Mouse (Mus musculus): ENCODE results near the gene Ptprr. TPM values are rescaled to one million over a fixed set of nuclear protein-coding genes. Genes with fewer than 3 reads are reported as not detected.

Ptprr gene
- polyA plus RNA-seq, 1 experiment from 2014 or later, result 2.9 TPM

DNA sequence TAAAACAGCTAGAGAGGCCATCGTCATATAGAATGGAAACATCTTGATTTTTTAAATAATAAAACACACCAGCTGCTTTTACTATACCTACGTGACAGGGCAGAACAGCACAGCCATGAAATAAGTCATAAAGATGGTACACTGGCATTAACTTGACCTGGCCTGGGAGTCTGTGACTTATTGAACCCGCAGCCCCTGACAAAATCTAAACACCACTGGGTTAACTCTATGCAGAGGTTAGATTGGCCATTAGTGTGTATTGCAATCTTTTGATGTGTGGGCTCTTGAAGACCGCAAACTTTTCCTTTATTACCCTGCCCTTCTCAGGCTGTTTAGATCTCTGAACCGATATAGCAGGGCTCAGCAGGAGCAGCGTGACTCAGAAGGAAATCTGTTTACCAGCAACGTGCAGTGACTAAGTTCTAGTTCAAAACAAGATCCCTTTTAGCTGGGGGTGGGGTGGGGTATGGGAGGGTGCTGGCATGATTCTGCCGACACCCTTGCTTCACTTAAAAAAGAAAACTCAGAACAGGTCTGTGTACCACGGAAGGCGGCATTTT, 157.4 kb downstream of the Ptprr start:
- ATAC-seq (ENCODE audit: low FRiP score) (peak; percentile 16; the same call in 1 of the 2 replicates), DNase-seq (ENCODE audit: low spot score, missing footprints) (no peak)
- Histone ChIP-seq H3K36me3 (ENCODE audit: control insufficient read depth, insufficient read depth, low read length) (no peaks in the 10 kb centered on the region), H3K27ac (ENCODE audit: low read depth, low read length) (no peak overlapping the region), H3K27me3 (ENCODE audit: control insufficient read depth, insufficient read depth, low read length) (no peaks in the 10 kb centered on the region), H3K9ac (ENCODE audit: low read length) (no peak overlapping the region), H3K4me3 (ENCODE audit: low read depth, low read length) (no peak overlapping the region), H3K4me2 (no peak overlapping the region), H3K9me3 (ENCODE audit: control insufficient read depth, low read length) (no peaks in the 10 kb centered on the region), H3K4me1 (ENCODE audit: control insufficient read depth, insufficient read depth, low read length) (peaks cover 3% of the 10 kb centered on the region; the same call in 1 of the 2 replicates)
- 56% methylated on average over 10 of the region's 10 CpGs for WGBS

DNA sequence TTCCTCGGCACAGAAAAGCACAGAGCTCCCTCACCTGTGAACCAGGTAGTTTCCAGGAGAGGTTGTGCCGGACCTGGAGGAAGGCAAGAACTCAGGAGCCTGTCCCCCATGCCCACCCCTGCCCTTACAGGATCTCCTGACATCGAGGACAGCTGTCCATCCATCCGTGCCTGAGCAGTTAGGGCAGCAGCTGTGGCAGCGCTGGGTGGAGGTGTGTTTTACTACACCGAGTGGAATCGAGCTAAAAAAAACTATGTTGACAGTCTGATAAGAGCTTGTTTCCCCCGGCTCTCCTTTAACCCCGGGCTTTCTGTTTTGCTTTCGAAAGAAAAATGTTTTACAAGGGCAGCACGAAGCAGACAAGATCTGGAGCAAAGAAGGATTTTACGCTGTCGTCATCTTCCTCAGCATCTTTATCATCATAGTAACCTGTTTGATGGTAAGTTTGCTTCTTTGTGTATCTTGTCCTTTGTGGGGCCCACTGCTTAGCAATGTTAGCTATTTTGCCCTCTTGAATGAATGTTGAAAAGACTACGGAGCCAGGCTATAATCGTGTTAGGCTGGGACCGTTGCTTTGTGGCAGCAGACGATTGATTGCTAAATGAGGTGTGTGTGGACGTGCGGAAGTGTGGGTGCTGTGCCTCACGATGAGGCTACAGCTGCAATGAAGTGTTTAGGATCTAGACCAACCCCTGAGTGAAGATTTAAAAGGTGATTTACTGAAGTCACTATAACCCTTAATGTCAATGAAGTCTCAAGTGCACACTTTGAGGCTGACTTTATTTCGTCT, 159.6 kb downstream of the Ptprr start:
- no peaks in the 10 kb centered on the region for H3K36me3 ChIP-seq (ENCODE audit: control insufficient read depth, insufficient read depth, low read length)
- ATAC-seq (ENCODE audit: low FRiP score) (no peak), DNase-seq (ENCODE audit: low spot score, missing footprints) (no peak)
- 63% methylated on average over 21 of the region's 21 CpGs for WGBS
- H3K9me3 ChIP-seq (ENCODE audit: control insufficient read depth, low read length), result no peaks in the 10 kb centered on the region
- H3K4me1 ChIP-seq (ENCODE audit: control insufficient read depth, insufficient read depth, low read length), result peaks cover 3% of the 10 kb centered on the region; the same call in 1 of the 2 replicates
- no peak overlapping the region for H3K4me3 ChIP-seq (ENCODE audit: low read depth, low read length)
- no peaks in the 10 kb centered on the region for H3K27me3 ChIP-seq (ENCODE audit: control insufficient read depth, insufficient read depth, low read length)
- no peak overlapping the region for H3K9ac ChIP-seq (ENCODE audit: low read length)
- H3K4me2 ChIP-seq, result peak overlapping the region; percentile 14; the same call in 1 of the 2 replicates
- H3K27ac ChIP-seq (ENCODE audit: low read depth, low read length), result no peak overlapping the region

DNA sequence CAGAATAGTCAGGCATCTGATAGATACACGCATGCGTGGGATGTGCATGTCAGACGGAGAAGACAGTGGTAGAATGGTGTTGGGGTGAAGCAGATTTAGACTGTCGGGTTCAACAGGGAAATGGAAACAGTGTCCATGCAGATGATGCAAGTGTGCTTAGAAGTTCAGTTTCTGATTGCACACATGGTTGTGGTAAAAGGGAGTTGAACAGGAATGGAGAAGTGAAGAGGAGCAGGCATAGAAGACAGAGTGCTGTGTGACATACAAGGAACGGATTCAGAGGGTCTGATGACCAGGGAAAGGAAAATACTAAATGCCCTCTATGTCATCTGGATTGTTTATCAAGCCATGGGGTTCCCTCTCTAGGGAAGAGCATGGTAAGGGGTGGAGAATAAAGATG, 163.2 kb downstream of the Ptprr start:
- Histone ChIP-seq H3K4me3 (ENCODE audit: low read depth, low read length) (no peak overlapping the region), H3K4me1 (ENCODE audit: control insufficient read depth, insufficient read depth, low read length) (no peaks in the 10 kb centered on the region), H3K4me2 (no peak overlapping the region), H3K27ac (ENCODE audit: low read depth, low read length) (no peak overlapping the region), H3K27me3 (ENCODE audit: control insufficient read depth, insufficient read depth, low read length) (no peaks in the 10 kb centered on the region), H3K9ac (ENCODE audit: low read length) (no peak overlapping the region), H3K36me3 (ENCODE audit: control insufficient read depth, insufficient read depth, low read length) (no peaks in the 10 kb centered on the region), H3K9me3 (ENCODE audit: control insufficient read depth, low read length) (no peaks in the 10 kb centered on the region)
- ATAC-seq (ENCODE audit: low FRiP score), result no peak
- DNase-seq (ENCODE audit: low spot score, missing footprints), result no peak
- WGBS, result 85% methylated on average over 5 of the region's 5 CpGs

DNA sequence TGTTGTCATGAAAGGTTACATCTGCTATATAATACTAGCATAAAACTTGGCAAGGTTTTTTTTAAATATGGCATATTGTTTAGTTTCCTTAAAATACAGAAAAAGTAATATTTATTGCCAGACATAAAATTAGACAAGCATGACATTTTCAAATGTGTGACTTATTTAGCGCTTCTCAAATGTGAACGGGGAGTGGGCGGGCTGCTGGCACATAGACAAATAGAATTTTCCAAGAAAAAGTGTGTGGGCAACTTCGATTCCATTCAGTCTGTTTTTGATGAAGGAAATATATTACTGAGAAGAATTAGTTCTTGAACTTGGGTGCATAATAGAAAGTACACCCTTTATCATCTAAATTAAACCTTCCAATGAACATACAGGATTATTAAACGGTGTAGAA, 164.2 kb downstream of the Ptprr start:
- Histone ChIP-seq H3K27ac (ENCODE audit: low read depth, low read length) (no peak overlapping the region), H3K4me2 (no peak overlapping the region), H3K4me3 (ENCODE audit: low read depth, low read length) (no peak overlapping the region), H3K36me3 (ENCODE audit: control insufficient read depth, insufficient read depth, low read length) (no peaks in the 10 kb centered on the region), H3K9ac (ENCODE audit: low read length) (no peak overlapping the region), H3K9me3 (ENCODE audit: control insufficient read depth, low read length) (no peaks in the 10 kb centered on the region), H3K27me3 (ENCODE audit: control insufficient read depth, insufficient read depth, low read length) (no peaks in the 10 kb centered on the region), H3K4me1 (ENCODE audit: control insufficient read depth, insufficient read depth, low read length) (no peaks in the 10 kb centered on the region)
- WGBS, result 95% methylated on average over 5 of the region's 5 CpGs
- DNase-seq (ENCODE audit: low spot score, missing footprints) (no peak), ATAC-seq (ENCODE audit: low FRiP score) (no peak)

DNA sequence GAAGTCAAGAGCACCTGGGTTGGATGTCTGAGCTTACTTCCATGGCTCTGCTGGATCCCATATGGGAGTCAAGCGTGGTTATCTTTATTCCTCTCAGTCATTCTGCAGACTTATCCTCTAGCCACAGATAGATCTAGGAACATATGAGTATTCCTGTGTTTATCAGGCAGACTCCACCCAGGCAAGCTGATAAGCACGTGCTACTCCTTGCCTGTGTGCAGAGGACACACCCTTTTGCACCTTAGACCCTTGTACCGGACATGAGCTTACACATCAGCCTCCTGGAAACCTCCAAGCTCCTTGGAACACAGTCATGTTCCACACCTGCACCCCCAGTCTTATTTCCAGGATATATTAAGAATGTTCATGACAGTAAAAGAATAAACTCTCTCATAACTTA, 165.2 kb downstream of the Ptprr start:
- no peaks in the 10 kb centered on the region for H3K27me3 ChIP-seq (ENCODE audit: control insufficient read depth, insufficient read depth, low read length)
- no peak overlapping the region for H3K4me2 ChIP-seq
- DNase-seq (ENCODE audit: low spot score, missing footprints) (no peak), ATAC-seq (ENCODE audit: low FRiP score) (no peak)
- no peaks in the 10 kb centered on the region for H3K36me3 ChIP-seq (ENCODE audit: control insufficient read depth, insufficient read depth, low read length)
- H3K27ac ChIP-seq (ENCODE audit: low read depth, low read length), result no peak overlapping the region
- no peaks in the 10 kb centered on the region for H3K9me3 ChIP-seq (ENCODE audit: control insufficient read depth, low read length)
- no peaks in the 10 kb centered on the region for H3K4me1 ChIP-seq (ENCODE audit: control insufficient read depth, insufficient read depth, low read length)
- H3K9ac ChIP-seq (ENCODE audit: low read length), result no peak overlapping the region
- WGBS, result 81% methylated on average over 3 of the region's 3 CpGs
- H3K4me3 ChIP-seq (ENCODE audit: low read depth, low read length), result no peak overlapping the region

DNA sequence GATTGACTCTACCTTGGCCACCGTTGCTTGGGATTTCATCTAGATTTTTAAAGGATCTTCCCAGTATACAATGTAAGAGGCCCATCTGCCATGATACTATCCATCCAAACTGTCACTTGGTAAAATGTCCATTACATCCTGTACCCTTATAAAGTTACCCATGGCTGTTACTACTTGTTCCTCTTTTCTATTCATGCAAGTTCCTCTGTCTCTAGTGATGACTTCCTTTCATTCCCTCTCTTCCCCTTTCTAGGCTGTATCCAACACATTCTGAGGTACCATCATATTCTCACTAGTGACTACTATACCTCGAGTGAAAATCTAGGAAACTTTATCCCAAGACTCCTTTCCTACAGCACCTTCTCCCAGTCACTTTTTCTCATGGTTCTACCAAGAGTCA, 173.7 kb downstream of the Ptprr start:
- no peaks in the 10 kb centered on the region for H3K27me3 ChIP-seq (ENCODE audit: control insufficient read depth, insufficient read depth, low read length)
- no peaks in the 10 kb centered on the region for H3K36me3 ChIP-seq (ENCODE audit: control insufficient read depth, insufficient read depth, low read length)
- H3K4me2 ChIP-seq, result no peak overlapping the region
- ATAC-seq (ENCODE audit: low FRiP score) (no peak), DNase-seq (ENCODE audit: low spot score, missing footprints) (no peak)
- H3K27ac ChIP-seq (ENCODE audit: low read depth, low read length), result no peak overlapping the region
- 81% methylated on average over 2 of the region's 2 CpGs for WGBS
- no peaks in the 10 kb centered on the region; the same call in 1 of the 2 replicates for H3K4me1 ChIP-seq (ENCODE audit: control insufficient read depth, insufficient read depth, low read length)
- H3K4me3 ChIP-seq (ENCODE audit: low read depth, low read length), result no peak overlapping the region
- no peaks in the 10 kb centered on the region for H3K9me3 ChIP-seq (ENCODE audit: control insufficient read depth, low read length)
- H3K9ac ChIP-seq (ENCODE audit: low read length), result no peak overlapping the region

DNA sequence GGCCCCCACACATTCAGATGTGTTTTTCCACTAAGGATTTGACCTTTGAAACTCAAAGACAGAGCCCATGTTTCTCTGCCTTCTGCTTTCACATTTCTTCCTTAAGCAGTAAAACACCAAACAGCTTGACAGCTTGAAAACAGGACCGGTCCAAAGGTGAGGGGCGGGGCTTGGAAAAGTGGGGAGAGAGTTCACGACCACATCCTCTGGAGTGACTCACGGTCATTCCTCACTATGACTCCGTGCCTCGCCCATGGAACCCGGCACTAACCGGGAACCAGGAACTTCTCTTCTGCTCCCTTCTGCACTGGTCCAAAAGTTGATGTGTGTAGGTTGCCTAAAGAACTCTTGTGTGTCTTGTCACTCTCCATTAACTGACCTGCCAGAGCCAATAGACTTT, 174.3 kb downstream of the Ptprr start:
- Histone ChIP-seq H3K27ac (ENCODE audit: low read depth, low read length) (no peak overlapping the region), H3K9me3 (ENCODE audit: control insufficient read depth, low read length) (no peaks in the 10 kb centered on the region), H3K4me1 (ENCODE audit: control insufficient read depth, insufficient read depth, low read length) (no peaks in the 10 kb centered on the region; the same call in 1 of the 2 replicates), H3K27me3 (ENCODE audit: control insufficient read depth, insufficient read depth, low read length) (no peaks in the 10 kb centered on the region), H3K4me3 (ENCODE audit: low read depth, low read length) (no peak overlapping the region), H3K36me3 (ENCODE audit: control insufficient read depth, insufficient read depth, low read length) (no peaks in the 10 kb centered on the region), H3K4me2 (no peak overlapping the region), H3K9ac (ENCODE audit: low read length) (no peak overlapping the region)
- ATAC-seq (ENCODE audit: low FRiP score), result no peak
- WGBS, result 89% methylated on average over 8 of the region's 8 CpGs
- no peak for DNase-seq (ENCODE audit: low spot score, missing footprints)

DNA sequence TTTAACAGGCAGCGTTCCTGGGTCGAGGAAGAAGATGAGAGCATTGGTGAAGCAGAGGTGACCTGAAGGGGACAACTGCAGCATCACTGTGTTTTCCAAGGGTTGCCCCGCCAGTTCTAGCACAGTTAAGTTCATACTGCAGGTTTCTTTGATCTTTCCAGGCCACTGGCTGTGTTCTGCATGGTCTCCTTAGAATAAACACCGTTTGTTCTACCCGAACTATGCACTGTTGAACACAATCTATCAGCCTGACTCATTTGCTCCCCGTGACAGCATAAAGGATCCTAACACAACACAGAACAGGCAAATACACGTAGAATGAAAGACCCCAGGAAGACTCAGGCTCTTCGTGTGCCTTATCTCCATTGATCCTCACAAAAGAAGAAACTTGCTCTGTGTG, 176.4 kb downstream of the Ptprr start:
- no peak overlapping the region for H3K4me3 ChIP-seq (ENCODE audit: low read depth, low read length)
- H3K27ac ChIP-seq (ENCODE audit: low read depth, low read length), result no peak overlapping the region
- H3K9ac ChIP-seq (ENCODE audit: low read length), result no peak overlapping the region
- no peaks in the 10 kb centered on the region; the same call in 1 of the 2 replicates for H3K4me1 ChIP-seq (ENCODE audit: control insufficient read depth, insufficient read depth, low read length)
- no peaks in the 10 kb centered on the region for H3K36me3 ChIP-seq (ENCODE audit: control insufficient read depth, insufficient read depth, low read length)
- WGBS, result 67% methylated on average over 8 of the region's 8 CpGs
- DNase-seq (ENCODE audit: low spot score, missing footprints), result no peak
- no peaks in the 10 kb centered on the region for H3K9me3 ChIP-seq (ENCODE audit: control insufficient read depth, low read length)
- H3K27me3 ChIP-seq (ENCODE audit: control insufficient read depth, insufficient read depth, low read length), result no peaks in the 10 kb centered on the region
- H3K4me2 ChIP-seq, result no peak overlapping the region
- no peak for ATAC-seq (ENCODE audit: low FRiP score)

DNA sequence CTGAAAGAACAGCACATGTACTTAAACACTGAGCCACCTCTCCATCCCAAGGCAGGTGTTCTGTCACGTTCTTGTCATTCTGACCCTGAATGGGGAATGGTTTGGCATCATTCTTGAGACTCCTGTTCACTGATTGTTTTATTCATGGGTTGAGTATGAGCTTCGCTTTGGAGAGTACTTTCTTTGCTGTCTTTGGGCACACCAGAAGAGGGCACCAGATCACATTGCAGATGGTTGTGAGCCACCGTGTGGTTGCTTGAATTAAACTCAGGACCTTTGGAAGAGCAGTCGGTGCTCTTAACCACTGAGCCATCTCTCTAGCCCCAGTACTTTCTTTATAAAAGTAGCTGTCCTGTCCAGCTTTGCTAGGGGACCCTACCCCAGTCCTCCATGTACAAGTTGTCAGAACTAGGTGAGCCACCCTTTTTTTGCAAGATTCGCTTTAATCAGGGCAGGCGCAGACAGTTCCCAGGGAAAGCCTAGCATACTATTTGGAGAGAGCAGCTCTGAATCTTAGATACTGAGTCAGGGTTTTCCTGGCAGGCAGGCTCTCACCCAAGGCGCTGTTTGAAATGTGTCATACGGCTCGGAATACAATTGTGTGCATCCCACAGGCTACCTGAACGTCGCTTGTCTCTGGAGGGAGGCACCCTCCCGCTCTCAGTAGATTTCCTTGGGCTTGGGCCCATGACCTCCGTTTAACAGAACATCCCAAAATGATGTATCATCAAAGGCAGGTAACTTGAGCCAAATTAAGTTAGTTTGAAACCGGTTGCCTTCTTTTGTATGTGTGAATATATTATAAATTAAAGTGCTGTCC, 178.8 kb downstream of the Ptprr start:
- peak overlapping the region; percentile 22; the same call in 1 of the 2 replicates for H3K4me2 ChIP-seq
- H3K4me1 ChIP-seq (ENCODE audit: control insufficient read depth, insufficient read depth, low read length), result no peaks in the 10 kb centered on the region; the same call in 1 of the 2 replicates
- ATAC-seq (ENCODE audit: low FRiP score) (peak; percentile 33), DNase-seq (ENCODE audit: low spot score, missing footprints) (peak; percentile 86)
- no peaks in the 10 kb centered on the region for H3K9me3 ChIP-seq (ENCODE audit: control insufficient read depth, low read length)
- no peaks in the 10 kb centered on the region for H3K27me3 ChIP-seq (ENCODE audit: control insufficient read depth, insufficient read depth, low read length)
- no peak overlapping the region for H3K27ac ChIP-seq (ENCODE audit: low read depth, low read length)
- H3K9ac ChIP-seq (ENCODE audit: low read length), result no peak overlapping the region
- no peaks in the 10 kb centered on the region for H3K36me3 ChIP-seq (ENCODE audit: control insufficient read depth, insufficient read depth, low read length)
- H3K4me3 ChIP-seq (ENCODE audit: low read depth, low read length), result no peak overlapping the region
- WGBS, result 19% methylated on average over 14 of the region's 14 CpGs

Data from midbrain, embryonic 11.5 days (tissue).